Mouse (Mus musculus): ENCODE results near the gene Tekt1. TPM values are rescaled to one million over a fixed set of nuclear protein-coding genes. Genes with fewer than 3 reads are reported as not detected.

Gene Tekt1
- polyA plus RNA-seq (2012; rRNA removed; ENCODE audit: low replicate concordance) = not detected in 2 replicates

DNA sequence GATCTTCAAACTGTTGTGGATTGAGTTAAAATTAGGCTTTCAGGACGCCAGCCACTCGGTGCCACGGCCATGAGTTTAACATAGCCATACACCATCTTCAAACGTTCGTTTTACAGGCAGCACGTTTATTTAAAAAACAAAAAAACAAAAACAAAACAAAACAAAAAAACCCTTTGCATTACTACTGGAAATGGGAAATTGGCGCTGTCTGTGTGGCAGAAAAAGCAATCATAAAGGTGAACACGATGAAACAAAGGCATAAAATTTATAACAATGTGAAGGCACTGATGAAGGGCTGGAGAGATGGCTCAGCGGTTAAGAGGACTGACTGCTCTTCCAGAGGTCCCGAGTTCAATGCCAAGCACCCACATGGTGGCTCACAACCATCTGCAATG, at the start of gene Tekt1:
TSS of gene Tekt1 (minus strand) at position 96 of the 395 bp plus-strand sequence.

GRCm38 (mm10) chr11:72411093-72411921, 49.1 kb upstream of the Tekt1 start, which contains the start of gene Smtnl2:
TSS of gene Smtnl2 (minus strand) at chr11:72411713.

DNA sequence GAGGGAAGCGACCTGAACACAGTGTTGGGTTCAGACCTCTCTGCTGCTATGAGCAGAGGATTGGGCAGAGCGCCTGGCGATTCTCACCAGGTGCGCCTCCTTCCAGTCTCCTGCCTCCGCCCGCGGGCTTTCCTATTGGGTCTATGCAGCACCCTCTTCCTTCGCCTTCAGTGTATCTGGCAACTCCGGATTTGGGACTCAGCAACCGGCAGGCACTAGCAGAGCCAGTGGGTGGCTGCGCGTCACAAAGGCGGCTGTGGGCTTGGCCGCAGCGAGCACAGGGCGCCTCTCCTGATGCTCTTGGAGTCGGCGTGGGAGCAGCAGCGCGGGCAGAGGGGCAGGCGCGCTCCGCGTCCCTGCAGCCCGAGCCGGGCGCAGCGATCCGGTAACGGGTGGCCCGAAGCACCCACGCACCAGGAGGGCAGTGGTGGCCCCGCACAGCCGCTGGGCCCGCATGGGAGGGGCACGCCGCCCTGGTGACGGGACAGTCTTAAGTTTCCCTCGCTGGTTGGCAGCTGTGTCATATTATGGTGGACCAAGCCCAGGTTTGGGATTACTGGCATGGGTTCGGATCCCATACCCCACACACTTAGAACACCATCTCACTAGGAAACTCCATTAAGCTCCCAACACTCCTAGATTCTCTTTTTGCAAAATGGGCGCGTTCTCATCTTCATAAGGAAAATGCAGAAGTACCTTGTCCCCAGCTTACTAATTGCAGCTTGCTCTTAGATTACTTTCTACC, 47.9 kb downstream of the Tekt1 start, which contains the start of gene Fbxo39:
TSS of gene Fbxo39 (plus strand) at position 294 of the 745 bp plus-strand sequence.

GRCm38 (mm10) chr11:72301334-72301733, 60.9 kb downstream of the Tekt1 start, which contains the start of gene Xaf1:
TSS of gene Xaf1 (plus strand) at chr11:72301629.

Other genes starting within 250 kb of the Tekt1 start
- 2.8 and 3.7 TPM in 2 replicates for gene Pitpnm3, start 226.7 kb downstream of the Tekt1 start, polyA plus RNA-seq (2012; rRNA removed; ENCODE audit: low replicate concordance)
- gene Gm43951, start 155.6 kb downstream of the Tekt1 start, polyA plus RNA-seq (2012; rRNA removed; ENCODE audit: low replicate concordance) = 0.02 and 0.04 TPM in 2 replicates
- gene 4933427D14Rik, start 155.0 kb downstream of the Tekt1 start, polyA plus RNA-seq (2012; rRNA removed; ENCODE audit: low replicate concordance) = 1.2 and 2.3 TPM in 2 replicates
- gene Txndc17, start 154.9 kb downstream of the Tekt1 start, polyA plus RNA-seq (2012; rRNA removed; ENCODE audit: low replicate concordance) = 31.2 and 56.7 TPM in 2 replicates
- 2.2 TPM in 2 replicates for gene Med31, start 146.8 kb downstream of the Tekt1 start, polyA plus RNA-seq (2012; rRNA removed; ENCODE audit: low replicate concordance)
- gene Slc13a5, start 95.2 kb downstream of the Tekt1 start, polyA plus RNA-seq (2012; rRNA removed; ENCODE audit: low replicate concordance) = 0.08 TPM in 1 of 2 replicates, not detected in the other
- 12.3 and 17.9 TPM in 2 replicates for gene Xaf1, start 60.8 kb downstream of the Tekt1 start, polyA plus RNA-seq (2012; rRNA removed; ENCODE audit: low replicate concordance)
- gene Fbxo39, start 48.0 kb downstream of the Tekt1 start, polyA plus RNA-seq (2012; rRNA removed; ENCODE audit: low replicate concordance) = not detected in 2 replicates
- gene Smtnl2, start 49.3 kb upstream of the Tekt1 start, polyA plus RNA-seq (2012; rRNA removed; ENCODE audit: low replicate concordance) = 3.9 and 4.8 TPM in 2 replicates
- 39.0 and 66.5 TPM in 2 replicates for gene Ggt6, start 73.1 kb upstream of the Tekt1 start, polyA plus RNA-seq (2012; rRNA removed; ENCODE audit: low replicate concordance)
- 14.4 and 22.7 TPM in 2 replicates for gene Mybbp1a, start 78.9 kb upstream of the Tekt1 start, polyA plus RNA-seq (2012; rRNA removed; ENCODE audit: low replicate concordance)
- gene Spns2, start 127.5 kb upstream of the Tekt1 start, polyA plus RNA-seq (2012; rRNA removed; ENCODE audit: low replicate concordance) = 69.8 and 92.7 TPM in 2 replicates
- 3.1 and 8.6 TPM in 2 replicates for gene Spns3, start 188.1 kb upstream of the Tekt1 start, polyA plus RNA-seq (2012; rRNA removed; ENCODE audit: low replicate concordance)
- 7.2 and 12.7 TPM in 2 replicates for gene Ube2g1, start 244.8 kb upstream of the Tekt1 start, polyA plus RNA-seq (2012; rRNA removed; ENCODE audit: low replicate concordance)